Mouse (Mus musculus) embryonic facial prominence, embryonic 13.5 days (tissue): ENCODE measurements around the gene Phf20. TPM values are rescaled to one million over a fixed set of nuclear protein-coding genes. Genes with fewer than 3 reads are reported as not detected.

ENCODE experiments used
- ATAC-seq: fragments of 200-750 bp; cut with Nextera tagmentation; 2 replicates; pipeline ENCODE4 v1.8.0; 2017; ENCODE audit warnings: low read depth; ENCODE audit not compliant: insufficient number of reproducible peaks, insufficient read depth, low FRiP score, low TSS enrichment
- H3K27ac ChIP-seq: fragments of 300-500 bp; sonication (generic); 2 replicates; pipeline ENCODE4 v1.5.1; 2015; ENCODE audit warnings: moderate library complexity, mild to moderate bottlenecking, inconsistent platforms
- H3K27me3 ChIP-seq: fragments of 300-500 bp; sonication (generic); 2 replicates; pipeline ENCODE4 v1.6.1; 2015; ENCODE audit warnings: mild to moderate bottlenecking, inconsistent platforms
- H3K36me3 ChIP-seq: fragments of 300-500 bp; sonication (generic); 2 replicates; pipeline ENCODE4 v1.6.1; 2015; ENCODE audit warnings: mild to moderate bottlenecking, inconsistent platforms
- H3K4me1 ChIP-seq: fragments of 300-500 bp; sonication (generic); 2 replicates; pipeline ENCODE4 v1.6.1; 2015; ENCODE audit warnings: inconsistent platforms
- H3K4me2 ChIP-seq: fragments of 300-500 bp; sonication (generic); 2 replicates; pipeline ENCODE4 v1.6.1; 2015; ENCODE audit warnings: moderate library complexity, mild to moderate bottlenecking, inconsistent platforms
- H3K4me3 ChIP-seq: fragments of 300-500 bp; sonication (generic); 2 replicates; pipeline ENCODE4 v1.5.1; 2015; ENCODE audit warnings: mild to moderate bottlenecking, inconsistent platforms
- H3K9ac ChIP-seq: fragments of 300-500 bp; sonication (generic); 2 replicates; pipeline ENCODE4 v1.6.1; 2015; ENCODE audit warnings: mild to moderate bottlenecking, inconsistent platforms
- H3K9me3 ChIP-seq: fragments of 300-500 bp; sonication (generic); 2 replicates; pipeline ENCODE4 v1.6.1; 2016; ENCODE audit warnings: inconsistent platforms
- WGBS: fragments of 180-500 bp; shearing (Covaris S2); methylation state at CpG from one replicate; pipeline ENCODE4 v1.1.7; 2015; ENCODE audit warnings: mixed read lengths; 5-methylcytosine and 5-hydroxymethylcytosine counted together
- microRNA-seq: library from miRNA; unstranded; fragments of <30 nt; microRNA quantifications from one replicate; pipeline ENCODE4, GENCODE M21; 2016
- polyA plus RNA-seq: library from polyadenylated mRNA; unstranded; fragments of >200 nt; fragmentation: Nextera tagmentation; extraction: Ambion mirVana; gene quantifications from 2 replicates; pipeline ENCODE4 v1.2.1, GENCODE M21; 2015

The Phf20 gene
- polyA plus RNA-seq, 1 experiment from 2014 or later: 90.3 TPM

DNA sequence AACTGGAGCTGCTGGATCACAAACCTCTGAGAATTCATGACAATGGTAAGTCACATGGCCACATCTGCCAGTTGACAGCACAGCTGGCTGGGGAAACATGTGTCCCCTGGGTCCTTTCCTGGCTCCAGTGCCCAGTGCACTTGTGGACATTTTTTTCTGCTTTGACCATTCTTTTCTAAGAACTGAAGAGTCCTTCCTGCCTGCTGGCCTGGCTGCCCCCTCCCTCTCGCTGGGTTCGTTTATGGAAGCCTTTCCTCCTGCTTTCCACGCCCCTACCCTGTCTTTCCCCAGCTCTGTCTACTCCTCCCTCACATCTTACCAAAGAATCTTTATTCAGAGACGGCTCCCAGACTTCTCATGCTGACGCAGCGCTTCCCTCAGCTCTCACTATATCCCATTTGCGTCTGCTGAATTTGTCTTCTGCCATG lies 157.0 kb downstream of the Phf20 start:
- no peaks in the 10 kb centered on the region for H3K9me3 ChIP-seq
- no peak overlapping the region for H3K27ac ChIP-seq
- no peak overlapping the region for H3K4me3 ChIP-seq
- H3K9ac ChIP-seq: no peak overlapping the region
- H3K4me2 ChIP-seq: no peak overlapping the region
- H3K27me3 ChIP-seq: no peaks in the 10 kb centered on the region
- H3K4me1 ChIP-seq: no peaks in the 10 kb centered on the region
- H3K36me3 ChIP-seq: no peaks in the 10 kb centered on the region
- 41% methylated on average over 7 of the region's 7 CpGs for WGBS
- ATAC-seq: no peak

DNA sequence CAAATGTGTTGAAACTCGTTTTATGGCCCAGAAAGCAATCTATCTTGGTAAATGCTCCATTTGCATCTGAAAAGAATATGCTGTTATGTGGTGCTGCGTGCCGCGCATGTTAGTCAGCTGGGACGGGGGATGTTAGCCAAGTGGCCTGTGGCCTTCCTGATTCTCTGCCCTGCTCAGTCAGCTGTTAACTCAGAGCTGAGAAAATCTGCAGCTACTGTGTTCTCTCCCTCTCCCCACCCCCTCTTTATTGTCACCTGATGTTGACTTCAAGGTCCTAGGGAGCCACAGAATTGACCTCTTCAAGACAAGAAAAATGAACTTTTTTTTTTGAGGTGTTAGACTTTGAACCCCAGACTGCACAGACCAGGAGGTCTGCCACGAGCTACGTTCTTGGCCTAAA lies 159.8 kb downstream of the Phf20 start:
- Histone ChIP-seq H3K4me1 (no peaks in the 10 kb centered on the region), H3K4me2 (no peak overlapping the region), H3K9me3 (no peaks in the 10 kb centered on the region), H3K36me3 (no peaks in the 10 kb centered on the region), H3K9ac (no peak overlapping the region), H3K4me3 (no peak overlapping the region), H3K27ac (no peak overlapping the region), H3K27me3 (no peaks in the 10 kb centered on the region)
- ATAC-seq: no peak
- 81% methylated on average over 7 of the region's 7 CpGs for WGBS

Small RNAs within 50 kb of the gene (microRNA-seq; reads per million reads assigned to microRNA genes)
- not detected for gene Gm22759

Other genes with a start within 250 kb of the Phf20 start
- 33.0 and 35.7 TPM in 2 replicates for gene Cep250, start 240.0 kb upstream of the Phf20 start, polyA plus RNA-seq
- 1.3 and 2.2 TPM in 2 replicates for gene 6430550D23Rik, start 188.5 kb upstream of the Phf20 start, polyA plus RNA-seq
- 224 and 226 TPM in 2 replicates for gene Ergic3, start 188.4 kb upstream of the Phf20 start, polyA plus RNA-seq
- 0.08 TPM in 1 of 2 replicates, not detected in the other for gene Fer1l4, start 143.5 kb upstream of the Phf20 start, polyA plus RNA-seq
- 3.5 and 4.8 TPM in 2 replicates for gene Spag4, start 131.3 kb upstream of the Phf20 start, polyA plus RNA-seq
- gene Cpne1, start 84.5 kb upstream of the Phf20 start, polyA plus RNA-seq: 60.5 and 62.7 TPM in 2 replicates
- 31.7 and 33.4 TPM in 2 replicates for gene Rbm12, start 84.5 kb upstream of the Phf20 start, polyA plus RNA-seq
- gene Gm28036, start 69.4 kb upstream of the Phf20 start, polyA plus RNA-seq: 20.4 and 21.7 TPM in 2 replicates
- gene Romo1, start 52.4 kb upstream of the Phf20 start, polyA plus RNA-seq: 383 and 419 TPM in 2 replicates
- 35.4 and 39.3 TPM in 2 replicates for gene Nfs1, start 52.3 kb upstream of the Phf20 start, polyA plus RNA-seq
- 862 and 870 TPM in 2 replicates for gene Rbm39, start 16.2 kb upstream of the Phf20 start, polyA plus RNA-seq
- 5.0 and 5.2 TPM in 2 replicates for gene Cnbd2, start 115.8 kb downstream of the Phf20 start, polyA plus RNA-seq
- gene Scand1, start 116.2 kb downstream of the Phf20 start, polyA plus RNA-seq: 70.4 and 88.4 TPM in 2 replicates
- 4.4 and 4.5 TPM in 2 replicates for gene Epb41l1, start 224.4 kb downstream of the Phf20 start, polyA plus RNA-seq